In genomic region chr11:77467157-77467556, GRCm38 (mm10) we compare ENCODE assay signal across 8 mouse cellular contexts. TPM values are rescaled to one million over a fixed set of nuclear protein-coding genes. Genes with fewer than 3 reads are reported as not detected.
A peak's percentile ranks its signal among the peaks of the same experiment; 100 is the strongest.
DNase-seq lines count a peak whose midpoint lies in the region; ATAC-seq and TF ChIP-seq lines count a peak whose summit lies in the region.

No protein-coding gene starts in this region.

- no peak for TF ChIP-seq EP300 in heart, adult 2 months (IDR thresholded peaks at IDR 0.05; ENCODE audit: insufficient read depth, low read depth, low read length)

- peaks cover 16% of the 10 kb centered on the region for H3K4me1 ChIP-seq in heart, adult 2 months (ENCODE audit: control insufficient read depth, insufficient read depth, low read length)
- H3K4me1 ChIP-seq in liver, embryonic 12.5 days, result peaks cover 23% of the 10 kb centered on the region

- H3K79me2 ChIP-seq in heart, adult 2 months (replicated peaks; ENCODE audit: control insufficient read depth, insufficient read depth, low read length), result no peaks in the 10 kb centered on the region

- peak overlapping the region; percentile 48 for H3K27ac ChIP-seq in heart, adult 2 months
- H3K27ac ChIP-seq in liver, embryonic 12.5 days, result no peak overlapping the region

- no peaks in the 10 kb centered on the region for H3K9me3 ChIP-seq in liver, embryonic 12.5 days (replicated peaks)

- WGBS in heart, adult 2 months, result 9% methylated on average over 25 of the region's 25 CpGs
- WGBS in liver, embryonic 12.5 days (ENCODE audit: insufficient replicate concordance), result 4% methylated on average over 25 of the region's 25 CpGs

- no peak overlapping the region for H3K4me3 ChIP-seq in heart, adult 2 months
- peak overlapping the region; percentile 20; the same call in 1 of the 2 replicates for H3K4me3 ChIP-seq in liver, embryonic 12.5 days

- TF ChIP-seq POLR2A in heart, adult 2 months (IDR thresholded peaks at IDR 0.05; ENCODE audit: insufficient read depth, low read depth, low read length), result 0 out of 2 replicates have a peak, but pooled peaks have one; percentile 14

- H3K27me3 ChIP-seq in heart, adult 2 months (ENCODE audit: control insufficient read depth, insufficient read depth, low read length), result no peaks in the 10 kb centered on the region
- peaks cover 73% of the 10 kb centered on the region for H3K27me3 ChIP-seq in liver, embryonic 12.5 days (replicated peaks)

- H3K4me2 ChIP-seq in liver, embryonic 12.5 days, result peak overlapping the region; percentile 54

- peak; percentile 79 for DNase-seq in right cerebral cortex, adult 18-20 months
- no peak for DNase-seq in right cerebral cortex, postnatal 36 days (ENCODE audit: low spot score in 2 of 2)
- peak; percentile 40 for DNase-seq in c-Kit-positive CD71-positive TER-119-positive erythroid progenitor cells, embryonic 14.5 days (ENCODE audit: low spot score)
- DNase-seq in heart, adult 2 months, result peak; percentile 87 to 88
- DNase-seq in kidney, adult 8-10 months, result peak; percentile 75 to 82
- peak; percentile 41 for DNase-seq in ovary, adult 18-20 months (ENCODE audit: low spot score)
- DNase-seq in thymus, postnatal 14 days, result peak; percentile 95

- ATAC-seq in liver, embryonic 12.5 days, result peak; percentile 53

- intact Hi-C loops in heart, adult 2 months (cut with DNase I), result loop anchor here (2.0 to 10.0 kb wide), 3 partner anchors 32 to 372 kb away; no protein-coding TSS in a partner anchor

- TF ChIP-seq CTCF in heart, adult 2 months (IDR thresholded peaks at IDR 0.05), result peak; percentile 98

- H3K36me3 ChIP-seq in heart, adult 2 months (ENCODE audit: control insufficient read depth, insufficient read depth, low read length), result peaks cover 4% of the 10 kb centered on the region; the same call in 1 of the 2 replicates
- peaks cover 8% of the 10 kb centered on the region; the same call in 1 of the 2 replicates for H3K36me3 ChIP-seq in liver, embryonic 12.5 days

- peak overlapping the region; percentile 39 for H3K9ac ChIP-seq in heart, adult 2 months (ENCODE audit: low read depth, low read length)
- H3K9ac ChIP-seq in liver, embryonic 12.5 days, result no peak overlapping the region

RNA-seq across cellular contexts. Expression of gene Coro6, which starts 4.9 kb away (rescaled TPM):
- total RNA-seq in heart, adult 2 months (2021), result 100 to 1,000 TPM; 207 to 213 TPM
- polyA plus RNA-seq in heart, adult 2 months (2012; rRNA removed), result 482 and 483 TPM in 2 replicates
- polyA plus RNA-seq in liver, embryonic 12.5 days (2016; fragmentation: Nextera tagmentation; extraction: Ambion mirVana), result not detected in 2 replicates

RNA-seq across cellular contexts. Expression of gene Ankrd13b, which starts 22.3 kb away (rescaled TPM):
- total RNA-seq in heart, adult 2 months (2021), result 10 to 100 TPM in 1 of 2 experiments, 1 to 10 TPM in 1; 9.2 to 10.6 TPM
- 19.4 and 20.3 TPM in 2 replicates for polyA plus RNA-seq in heart, adult 2 months (2012; rRNA removed)
- 2.1 and 2.5 TPM in 2 replicates for polyA plus RNA-seq in liver, embryonic 12.5 days (2016; fragmentation: Nextera tagmentation; extraction: Ambion mirVana)

RNA-seq across cellular contexts. Expression of gene Git1, which starts 26.2 kb away (rescaled TPM):
- 10 to 100 TPM; 53.3 to 59.4 TPM for total RNA-seq in heart, adult 2 months (2021)
- 52.3 and 54.0 TPM in 2 replicates for polyA plus RNA-seq in heart, adult 2 months (2012; rRNA removed)
- 3.1 and 3.2 TPM in 2 replicates for polyA plus RNA-seq in liver, embryonic 12.5 days (2016; fragmentation: Nextera tagmentation; extraction: Ambion mirVana)

RNA-seq across cellular contexts. Expression of gene Abhd15, which starts 47.8 kb away (rescaled TPM):
- total RNA-seq in heart, adult 2 months (2021), result 1 to 10 TPM; 2.4 to 2.9 TPM
- 1.4 and 2.0 TPM in 2 replicates for polyA plus RNA-seq in heart, adult 2 months (2012; rRNA removed)
- polyA plus RNA-seq in liver, embryonic 12.5 days (2016; fragmentation: Nextera tagmentation; extraction: Ambion mirVana), result 3.0 and 3.6 TPM in 2 replicates

RNA-seq across cellular contexts. Expression of gene Trp53i13, which starts 48.6 kb away (rescaled TPM):
- 1 to 10 TPM; 8.3 to 9.8 TPM for total RNA-seq in heart, adult 2 months (2021)
- 13.5 and 14.2 TPM in 2 replicates for polyA plus RNA-seq in heart, adult 2 months (2012; rRNA removed)
- 9.3 and 11.1 TPM in 2 replicates for polyA plus RNA-seq in liver, embryonic 12.5 days (2016; fragmentation: Nextera tagmentation; extraction: Ambion mirVana)

Comparison
In these comparisons a context has a peak if more than half of its experiments do, and no peak if none do; other contexts are left out.
1. DNase-seq: peak in right cerebral cortex, adult 18-20 months (single experiment), c-Kit-positive CD71-positive TER-119-positive erythroid progenitor cells, embryonic 14.5 days (single experiment), heart, adult 2 months (2 of 2), kidney, adult 8-10 months (2 of 2), ovary, adult 18-20 months (single experiment) and thymus, postnatal 14 days (single experiment); none in right cerebral cortex, postnatal 36 days (0 of 2).
2. RNA of gene Coro6, which starts 4.9 kb away (polyA plus RNA-seq): 482 to 483 TPM in heart, adult 2 months; not detected in liver, embryonic 12.5 days; every median in the first group is over 100 times any median in the second.
3. RNA of gene Git1, which starts 26.2 kb away (polyA plus RNA-seq): 52.3 to 54.0 TPM in heart, adult 2 months; 3.1 to 3.2 TPM in liver, embryonic 12.5 days; every median in the first group is over 10 times any median in the second.